Mouse (Mus musculus) CH12.LX (cell line): ENCODE measurements at regions not wholly inside any gene's neighbourhood (a gene's known extent, or its start where the extent isn't known, plus 50 kb on each side); places are given as distances from the start of the nearest gene placed in this dataset.

Experiments used
- CTCF ChIP-seq, 2 experiments: IDR thresholded peaks in 1 of 2; conservative IDR thresholded peaks in 1 of 2; 2 replicates each; pipeline ENCODE4 v1.5.1; 2011 to 2012; ENCODE audit warnings: low read depth in 2 of 2, low read length in 2 of 2, improper control_type of control experiment in 1 of 2, inconsistent platforms in 1 of 2, mild to moderate bottlenecking in 1 of 2, moderate library complexity in 1 of 2
- EP300 ChIP-seq: IDR thresholded peaks from 2 replicates; pipeline ENCODE4 v1.6.1; 2011; ENCODE audit warnings: low read length, improper control_type of control experiment
- ETS1 ChIP-seq: conservative IDR thresholded peaks from 2 replicates; pipeline ENCODE4 v1.6.1; 2012; ENCODE audit warnings: low read depth, mild to moderate bottlenecking, inconsistent platforms, low read length, improper control_type of control experiment, moderate library complexity
- JUND ChIP-seq: conservative IDR thresholded peaks from 2 replicates; pipeline ENCODE4 v1.6.1; 2011; ENCODE audit warnings: low read depth, low read length, improper control_type of control experiment
- KAT2A ChIP-seq: IDR thresholded peaks from 2 replicates; pipeline ENCODE4 v1.6.1; 2012; ENCODE audit warnings: low read length, improper control_type of control experiment, inconsistent platforms; ENCODE audit not compliant: insufficient replicate concordance
- MAX ChIP-seq: IDR thresholded peaks from 2 replicates; pipeline ENCODE4 v1.6.1; 2011; ENCODE audit warnings: low read length, improper control_type of control experiment
- MAZ ChIP-seq: IDR thresholded peaks from 2 replicates; pipeline ENCODE4 v1.6.1; 2012; ENCODE audit warnings: low read depth, mild to moderate bottlenecking, inconsistent platforms, low read length, improper control_type of control experiment, moderate library complexity
- NRF1 ChIP-seq: IDR thresholded peaks from 2 replicates; pipeline ENCODE4 v1.6.1; 2014; ENCODE audit warnings: low read depth, mild to moderate bottlenecking, inconsistent platforms, low read length, improper control_type of control experiment, moderate library complexity
- POLR2A ChIP-seq: IDR thresholded peaks from 2 replicates; pipeline ENCODE4 v1.6.1; 2011; ENCODE audit warnings: low read depth, mild to moderate bottlenecking, improper control_type of control experiment, low read length
- RCOR1 ChIP-seq: conservative IDR thresholded peaks from 2 replicates; pipeline ENCODE4 v1.6.1; 2012; ENCODE audit warnings: low read depth, mild to moderate bottlenecking, inconsistent platforms, low read length, improper control_type of control experiment
- TBP ChIP-seq: conservative IDR thresholded peaks from 2 replicates; pipeline ENCODE4 v1.6.1; 2011; ENCODE audit warnings: low read depth, low read length, improper control_type of control experiment
- UBTF ChIP-seq: IDR thresholded peaks from 2 replicates; pipeline ENCODE4 v1.6.1; 2012; ENCODE audit warnings: low read depth, mild to moderate bottlenecking, inconsistent platforms, low read length, improper control_type of control experiment, moderate library complexity
- USF1 ChIP-seq: IDR thresholded peaks from 2 replicates; pipeline ENCODE4 v1.6.1; 2014; ENCODE audit warnings: low read depth, mild to moderate bottlenecking, inconsistent platforms, low read length, improper control_type of control experiment
- ZKSCAN1 ChIP-seq: IDR thresholded peaks from 2 replicates; pipeline ENCODE4 v1.6.1; 2012; ENCODE audit warnings: low read depth, inconsistent platforms, low read length, improper control_type of control experiment, borderline replicate concordance

GRCm38 (mm10) chr17:7578003-7578402 is 192.7 kb upstream of the Unc93a2 start:
- no peak for TF ChIP-seq KAT2A
- no peak for TF ChIP-seq CTCF (conservative IDR thresholded peaks at IDR 0.05 in 1 of 2, IDR thresholded peaks at IDR 0.05 in 1 of 2; ENCODE audit: low read depth in 2 of 2, low read length in 2 of 2)
- TF ChIP-seq EP300, result no peak
- TF ChIP-seq ZKSCAN1, result no peak
- no peak for TF ChIP-seq MAZ
- no peak for TF ChIP-seq ETS1
- TF ChIP-seq UBTF, result no peak
- no peak for TF ChIP-seq JUND
- TF ChIP-seq RCOR1, result no peak
- TF ChIP-seq TBP, result no peak
- TF ChIP-seq POLR2A, result no peak
- TF ChIP-seq MAX, result no peak
- no peak for TF ChIP-seq USF1
- TF ChIP-seq NRF1, result no peak
